Mouse (Mus musculus) midbrain, embryonic 11.5 days (tissue): ENCODE results near the gene Pimreg. TPM values are rescaled to one million over a fixed set of nuclear protein-coding genes. Genes with fewer than 3 reads are reported as not detected.
A peak's percentile ranks its signal among the peaks of the same experiment; 100 is the strongest.

Experiments
- ATAC-seq: fragments of 200-750 bp; cut with Nextera tagmentation; 2 replicates; pipeline ENCODE4 v1.8.0; 2017; ENCODE audit warnings: moderate TSS enrichment, moderate library complexity; ENCODE audit not compliant: low FRiP score
- DNase-seq: peaks from one replicate; pipeline ENCODE4 v3.0.0; 2015; ENCODE audit warnings: low spot score; ENCODE audit errors: missing footprints
- H3K27ac ChIP-seq: fragments of 300-500 bp; sonication (generic); 2 replicates; pipeline ENCODE4 v1.5.1; 2014; ENCODE audit warnings: low read depth, low read length
- H3K27me3 ChIP-seq: fragments of 300-500 bp; sonication (generic); 2 replicates; pipeline ENCODE4 v1.6.1; 2014; ENCODE audit warnings: mild to moderate bottlenecking, low read length, moderate library complexity, mixed read lengths; ENCODE audit not compliant: control insufficient read depth, insufficient read depth
- H3K36me3 ChIP-seq: fragments of 300-500 bp; sonication (generic); 2 replicates; pipeline ENCODE4 v1.6.1; 2014; ENCODE audit warnings: mild to moderate bottlenecking, low read length, moderate library complexity, mixed read lengths; ENCODE audit not compliant: control insufficient read depth, insufficient read depth
- H3K4me1 ChIP-seq: fragments of 300-500 bp; sonication (generic); 2 replicates; pipeline ENCODE4 v1.6.1; 2014; ENCODE audit warnings: low read length; ENCODE audit not compliant: control insufficient read depth, insufficient read depth
- H3K4me2 ChIP-seq: fragments of 300-500 bp; sonication (generic); 2 replicates; pipeline ENCODE4 v1.6.1; 2014; ENCODE audit warnings: mild to moderate bottlenecking, moderate library complexity
- H3K4me3 ChIP-seq: fragments of 300-500 bp; sonication (generic); 2 replicates; pipeline ENCODE4 v1.5.1; 2014; ENCODE audit warnings: low read depth, low read length
- H3K9ac ChIP-seq: fragments of 300-500 bp; sonication (generic); 2 replicates; pipeline ENCODE4 v1.6.1; 2014; ENCODE audit warnings: low read length
- H3K9me3 ChIP-seq: fragments of 300-500 bp; sonication (generic); 2 replicates; pipeline ENCODE4 v1.6.1; 2016; ENCODE audit warnings: low read length; ENCODE audit not compliant: control insufficient read depth
- WGBS: fragments of 180-500 bp; shearing (Covaris S2); extraction: QIAGEN DNeasy Blood & Tissue Kit; methylation state at CpG from one replicate; pipeline ENCODE4 v1.1.7; 2014; 5-methylcytosine and 5-hydroxymethylcytosine counted together
- polyA plus RNA-seq: library from polyadenylated mRNA; unstranded; fragments of >200 nt; fragmentation: Nextera tagmentation; extraction: Ambion mirVana; gene quantifications from 2 replicates; pipeline ENCODE4 v1.2.1, GENCODE M21; 2014

The Pimreg gene
- polyA plus RNA-seq, 1 experiment from 2014 or later: 214 TPM

- no peak overlapping the region for H3K27ac ChIP-seq
- peaks cover 27% of the 10 kb centered on the region for H3K4me1 ChIP-seq
- H3K9me3 ChIP-seq: no peaks in the 10 kb centered on the region
- WGBS: under 1% methylated on average over 4 of the region's 4 CpGs
- no peak overlapping the region for H3K4me2 ChIP-seq
- no peaks in the 10 kb centered on the region for H3K36me3 ChIP-seq
- no peak overlapping the region for H3K4me3 ChIP-seq
- peaks cover 3% of the 10 kb centered on the region; the same call in 1 of the 2 replicates for H3K27me3 ChIP-seq
- ATAC-seq (no peak), DNase-seq (peak; percentile 100)
- no peak overlapping the region for H3K9ac ChIP-seq
Observed at GRCm38 (mm10) chr11:72037996-72038395, 3.8 kb upstream of the Pimreg start.

- WGBS: 26% methylated on average over 16 of the region's 16 CpGs
- no peak for DNase-seq
- no peaks in the 10 kb centered on the region for H3K9me3 ChIP-seq
- no peaks in the 10 kb centered on the region; the same call in 1 of the 2 replicates for H3K36me3 ChIP-seq
- peaks cover 3% of the 10 kb centered on the region; the same call in 1 of the 2 replicates for H3K27me3 ChIP-seq
- no peak overlapping the region; the same call in 1 of the 2 replicates for H3K4me2 ChIP-seq
- no peak overlapping the region for H3K27ac ChIP-seq
- no peak for ATAC-seq
- peaks cover 43% of the 10 kb centered on the region for H3K4me1 ChIP-seq
- H3K9ac ChIP-seq: peak overlapping the region; percentile 38
- no peak overlapping the region for H3K4me3 ChIP-seq
Observed at GRCm38 (mm10) chr11:72039599-72040386, 2.0 kb upstream of the Pimreg start.

DNA sequence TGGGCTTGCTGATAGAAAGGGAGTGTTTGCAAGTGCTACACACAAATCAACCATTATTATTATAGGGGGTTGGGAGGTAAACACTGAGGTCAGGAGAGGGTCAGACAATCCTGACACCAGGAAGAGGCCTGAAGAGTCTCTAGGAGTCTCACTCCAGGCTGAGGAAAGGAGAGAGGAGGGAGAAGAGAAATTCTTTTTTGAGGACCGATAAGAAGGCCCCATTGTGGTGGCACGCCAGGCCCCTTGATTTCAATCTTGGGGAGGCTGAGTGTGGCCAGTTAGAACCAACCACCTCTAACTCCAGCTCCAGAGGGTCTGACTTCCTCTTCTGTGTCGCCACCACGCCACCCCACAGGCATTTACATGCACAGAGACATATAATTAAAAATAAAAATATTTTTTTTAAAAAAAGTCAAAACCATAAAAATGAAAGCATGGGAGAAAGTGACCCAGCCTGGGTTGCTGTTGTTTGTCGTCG lies 503 bp upstream of the Pimreg start:
- Histone ChIP-seq H3K27ac (peak overlapping the region; percentile 65; the same call in 1 of the 2 replicates), H3K4me2 (peak overlapping the region; percentile 87), H3K9me3 (no peaks in the 10 kb centered on the region), H3K4me1 (peaks cover 43% of the 10 kb centered on the region), H3K9ac (peak overlapping the region; percentile 76), H3K36me3 (peaks cover 11% of the 10 kb centered on the region; the same call in 1 of the 2 replicates), H3K4me3 (peak overlapping the region; percentile 66), H3K27me3 (peaks cover 3% of the 10 kb centered on the region; the same call in 1 of the 2 replicates)
- ATAC-seq (no peak), DNase-seq (no peak)
- WGBS: 13% methylated on average over 6 of the region's 6 CpGs

GRCm38 (mm10) chr11:72042631-72043030 lies 799 bp downstream of the Pimreg start:
- no peak for ATAC-seq

GRCm38 (mm10) chr11:72044231-72044630 lies 2.4 kb downstream of the Pimreg start:
- no peak overlapping the region for H3K9ac ChIP-seq
- peak overlapping the region; percentile 87 for H3K4me2 ChIP-seq
- ATAC-seq (no peak), DNase-seq (no peak)
- H3K27ac ChIP-seq: no peak overlapping the region
- peaks cover 38% of the 10 kb centered on the region for H3K4me1 ChIP-seq
- H3K27me3 ChIP-seq: no peaks in the 10 kb centered on the region
- no peak overlapping the region for H3K4me3 ChIP-seq
- WGBS: 92% methylated on average over 3 of the region's 3 CpGs
- no peaks in the 10 kb centered on the region for H3K9me3 ChIP-seq
- peaks cover 15% of the 10 kb centered on the region; the same call in 1 of the 2 replicates for H3K36me3 ChIP-seq

More at GRCm38 (mm10) chr11:72042631-72043030, 799 bp downstream of the Pimreg start:
- H3K27me3 ChIP-seq: no peaks in the 10 kb centered on the region
- WGBS: under 1% methylated on average over 14 of the region's 14 CpGs
- H3K4me1 ChIP-seq: peaks cover 43% of the 10 kb centered on the region
- H3K4me3 ChIP-seq: peak overlapping the region; percentile 66
- H3K9ac ChIP-seq: peak overlapping the region; percentile 73
- H3K36me3 ChIP-seq: peaks cover 15% of the 10 kb centered on the region; the same call in 1 of the 2 replicates
- peak; percentile 88 for DNase-seq
- H3K27ac ChIP-seq: no peak overlapping the region
- no peaks in the 10 kb centered on the region for H3K9me3 ChIP-seq
- peak overlapping the region; percentile 87 for H3K4me2 ChIP-seq

DNA sequence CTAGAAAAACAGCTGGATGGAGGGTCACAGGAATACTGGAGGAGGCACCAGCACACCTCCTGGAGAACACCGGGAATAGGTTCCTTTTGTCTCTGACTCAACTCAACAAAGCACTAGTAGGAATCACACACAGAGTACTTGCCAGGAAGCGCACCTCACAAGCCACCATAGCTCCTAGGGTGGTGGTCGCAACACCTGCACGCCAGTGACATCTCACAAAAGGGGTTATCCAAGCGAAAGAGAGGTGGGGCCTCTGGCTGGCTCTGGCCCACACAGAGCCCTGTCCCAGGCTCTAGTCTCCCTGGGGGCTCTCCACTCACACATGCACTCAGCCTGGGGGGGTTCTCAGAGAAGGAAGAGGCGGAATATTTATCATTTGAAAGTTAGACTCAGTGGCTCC lies 6.9 kb downstream of the Pimreg start:
- Histone ChIP-seq H3K27ac (no peak overlapping the region), H3K4me2 (no peak overlapping the region), H3K36me3 (peaks cover 15% of the 10 kb centered on the region; the same call in 1 of the 2 replicates), H3K4me3 (no peak overlapping the region), H3K4me1 (peaks cover 16% of the 10 kb centered on the region), H3K9ac (no peak overlapping the region), H3K9me3 (no peaks in the 10 kb centered on the region), H3K27me3 (peaks cover 17% of the 10 kb centered on the region)
- DNase-seq: no peak
- no peak for ATAC-seq
- WGBS: 56% methylated on average over 6 of the region's 6 CpGs

- H3K36me3 ChIP-seq: peaks cover 15% of the 10 kb centered on the region; the same call in 1 of the 2 replicates
- no peaks in the 10 kb centered on the region for H3K9me3 ChIP-seq
- no peak overlapping the region for H3K4me3 ChIP-seq
- 74% methylated on average over 8 of the region's 8 CpGs for WGBS
- no peak overlapping the region for H3K9ac ChIP-seq
- DNase-seq: no peak
- no peak overlapping the region for H3K27ac ChIP-seq
- peaks cover 17% of the 10 kb centered on the region for H3K27me3 ChIP-seq
- no peak for ATAC-seq
- no peak overlapping the region for H3K4me2 ChIP-seq
- peaks cover 11% of the 10 kb centered on the region; the same call in 1 of the 2 replicates for H3K4me1 ChIP-seq
Observed at GRCm38 (mm10) chr11:72049171-72049759, 7.4 kb downstream of the Pimreg start.

- Histone ChIP-seq H3K9me3 (no peaks in the 10 kb centered on the region), H3K4me3 (peak overlapping the region; percentile 38), H3K27me3 (peaks cover 17% of the 10 kb centered on the region), H3K4me2 (peak overlapping the region; percentile 69), H3K27ac (no peak overlapping the region), H3K9ac (peak overlapping the region; percentile 60), H3K4me1 (peaks cover 7% of the 10 kb centered on the region; the same call in 1 of the 2 replicates), H3K36me3 (peaks cover 10% of the 10 kb centered on the region; the same call in 1 of the 2 replicates)
- peak; percentile 28; the same call in 1 of the 2 replicates for ATAC-seq
- WGBS: 24% methylated on average over 14 of the region's 14 CpGs
- DNase-seq: peak; percentile 88
Observed at GRCm38 (mm10) chr11:72050168-72050894, 8.5 kb downstream of the Pimreg start.
